Comparison of ENCODE assay signal across 8 mouse cellular contexts in the genomic region with DNA sequence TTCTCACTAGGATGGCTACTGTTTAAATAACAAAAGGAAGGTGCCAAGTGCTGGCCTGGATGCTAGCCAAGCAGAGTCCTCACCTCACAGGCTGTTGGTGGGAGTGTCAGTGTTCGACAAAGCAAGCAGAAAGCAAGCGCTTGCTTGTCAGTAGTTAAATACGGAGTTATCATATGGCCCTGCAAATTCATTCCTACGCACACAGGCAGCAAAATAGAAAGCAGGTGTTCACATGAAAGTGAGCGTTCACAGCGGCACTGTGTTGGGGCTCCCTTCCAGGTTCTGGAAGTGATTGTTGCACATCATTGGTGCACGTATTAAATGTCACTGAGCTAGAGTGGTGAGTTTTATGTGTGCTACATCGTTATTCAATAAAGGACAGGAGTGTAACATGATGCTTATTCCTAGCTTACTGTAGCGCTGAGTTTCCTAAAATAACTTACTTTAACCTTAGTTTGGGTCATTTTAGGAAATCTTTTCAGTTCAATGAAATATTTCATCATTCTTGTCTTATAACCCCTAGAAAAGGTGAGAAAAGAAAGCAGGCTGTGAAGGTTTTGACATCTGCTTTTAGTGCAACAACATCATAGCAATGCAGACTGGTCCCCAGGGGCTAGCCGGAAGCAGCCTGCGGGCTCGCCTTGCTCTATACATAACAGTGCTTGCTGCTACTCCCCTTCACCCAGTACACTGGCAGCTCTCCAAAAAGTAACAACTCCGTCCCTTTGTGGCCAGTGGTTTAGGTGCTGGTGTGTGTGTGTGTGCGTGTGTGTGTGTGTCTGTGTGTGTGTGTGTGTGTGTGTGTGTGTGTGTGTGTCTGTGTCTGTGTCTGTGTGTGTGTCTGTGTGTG. TPM values are rescaled to one million over a fixed set of nuclear protein-coding genes. Genes with fewer than 3 reads are reported as not detected.
A peak's percentile ranks its signal among the peaks of the same experiment; 100 is the strongest.
DNase-seq lines count a peak whose midpoint lies in the region; ATAC-seq and TF ChIP-seq lines count a peak whose summit lies in the region.

No protein-coding gene starts in this region.

- H3K4me2 ChIP-seq in heart, embryonic 13.5 days = peak overlapping the region; percentile 30
- H3K4me2 ChIP-seq in hindbrain, embryonic 13.5 days = no peak overlapping the region
- H3K4me2 ChIP-seq in liver, postnatal 0 days (ENCODE audit: low read depth, low read length) = no peak overlapping the region
- H3K4me2 ChIP-seq in stomach, embryonic 15.5 days = 0 out of 2 replicates have a peak overlapping the region, but pooled peaks have one; percentile 9

- no peak for TF ChIP-seq EP300 in liver, postnatal 0 days (IDR thresholded peaks at IDR 0.05; ENCODE audit: low read depth)

- DNase-seq in heart, adult 8-10 months (ENCODE audit: low spot score) = no peak
- peak; percentile 76 to 80 for DNase-seq in B cell, adult 2 months
- DNase-seq in cerebellum, adult 2 months = peak; percentile 84 to 85
- DNase-seq in liver, postnatal 0 days = peak; percentile 53

- TF ChIP-seq POLR2A in cerebellum, adult 2 months (IDR thresholded peaks at IDR 0.05; ENCODE audit: borderline replicate concordance, insufficient read depth, low read length) = no peak

- no peak overlapping the region for H3K9ac ChIP-seq in heart, embryonic 13.5 days
- peak overlapping the region; percentile 29; the same call in 1 of the 2 replicates for H3K9ac ChIP-seq in hindbrain, embryonic 13.5 days
- H3K9ac ChIP-seq in liver, postnatal 0 days (replicated peaks) = no peak overlapping the region
- no peak overlapping the region for H3K9ac ChIP-seq in stomach, embryonic 15.5 days

- H3K27me3 ChIP-seq in heart, embryonic 13.5 days (replicated peaks) = no peaks in the 10 kb centered on the region
- H3K27me3 ChIP-seq in cerebellum, adult 2 months (ENCODE audit: control insufficient read depth, insufficient read depth, low read length) = no peaks in the 10 kb centered on the region
- no peaks in the 10 kb centered on the region for H3K27me3 ChIP-seq in hindbrain, embryonic 13.5 days
- no peaks in the 10 kb centered on the region for H3K27me3 ChIP-seq in liver, postnatal 0 days (ENCODE audit: insufficient read depth, low read length)
- H3K27me3 ChIP-seq in stomach, embryonic 15.5 days (replicated peaks) = no peaks in the 10 kb centered on the region

- no peak for ATAC-seq in heart, embryonic 13.5 days (ENCODE audit: extremely low read depth, insufficient number of reproducible peaks, low FRiP score, low TSS enrichment)
- ATAC-seq in hindbrain, embryonic 13.5 days (ENCODE audit: low FRiP score) = no peak
- no peak for ATAC-seq in liver, postnatal 0 days
- ATAC-seq in stomach, embryonic 15.5 days (ENCODE audit: insufficient read depth, low FRiP score, low read depth) = no peak
- no peak for ATAC-seq in erythroid progenitor cell, adult 5-6 weeks (replicated peaks; ENCODE audit: low FRiP score, poor library complexity, severe bottlenecking)

- WGBS in heart, embryonic 13.5 days = 40% methylated on average over 14 of the region's 14 CpGs
- WGBS in cerebellum, adult 2 months = 29% methylated on average over 14 of the region's 14 CpGs
- WGBS in hindbrain, embryonic 13.5 days = 62% methylated on average over 14 of the region's 14 CpGs
- 49% methylated on average over 14 of the region's 14 CpGs for WGBS in liver, postnatal 0 days (ENCODE audit: insufficient replicate concordance)
- WGBS in stomach, embryonic 15.5 days = 36% methylated on average over 14 of the region's 14 CpGs

- H3K4me3 ChIP-seq in heart, embryonic 13.5 days = no peak overlapping the region
- peak overlapping the region; percentile 5 for H3K4me3 ChIP-seq in cerebellum, adult 2 months (replicated peaks; ENCODE audit: insufficient read depth, low read depth, low read length)
- H3K4me3 ChIP-seq in hindbrain, embryonic 13.5 days = no peak overlapping the region
- no peak overlapping the region for H3K4me3 ChIP-seq in liver, postnatal 0 days (ENCODE audit: low read depth, low read length)
- H3K4me3 ChIP-seq in stomach, embryonic 15.5 days (replicated peaks) = no peak overlapping the region

- TF ChIP-seq CTCF in cerebellum, adult 2 months (IDR thresholded peaks at IDR 0.05; ENCODE audit: borderline replicate concordance, insufficient read depth, low read depth, low read length) = no peak
- no peak for TF ChIP-seq CTCF in liver, postnatal 0 days (IDR thresholded peaks at IDR 0.05; ENCODE audit: low read depth)

- H3K4me1 ChIP-seq in heart, embryonic 13.5 days = peaks cover 23% of the 10 kb centered on the region
- peaks cover 21% of the 10 kb centered on the region for H3K4me1 ChIP-seq in cerebellum, adult 2 months (ENCODE audit: control insufficient read depth, insufficient read depth, low read length)
- peaks cover 31% of the 10 kb centered on the region for H3K4me1 ChIP-seq in hindbrain, embryonic 13.5 days (replicated peaks)
- peaks cover 3% of the 10 kb centered on the region; the same call in 1 of the 2 replicates for H3K4me1 ChIP-seq in liver, postnatal 0 days (ENCODE audit: insufficient read depth)
- H3K4me1 ChIP-seq in stomach, embryonic 15.5 days = peaks cover 13% of the 10 kb centered on the region

- no peaks in the 10 kb centered on the region for H3K9me3 ChIP-seq in heart, embryonic 13.5 days
- H3K9me3 ChIP-seq in hindbrain, embryonic 13.5 days = no peaks in the 10 kb centered on the region
- no peaks in the 10 kb centered on the region for H3K9me3 ChIP-seq in liver, postnatal 0 days (ENCODE audit: low read length)
- H3K9me3 ChIP-seq in stomach, embryonic 15.5 days = no peaks in the 10 kb centered on the region

- H3K27ac ChIP-seq in heart, embryonic 13.5 days (replicated peaks) = peak overlapping the region; percentile 13; the same call in 1 of the 2 replicates
- no peak overlapping the region for H3K27ac ChIP-seq in cerebellum, adult 2 months (ENCODE audit: insufficient read depth, low read length)
- H3K27ac ChIP-seq in hindbrain, embryonic 13.5 days = 0 out of 2 replicates have a peak overlapping the region, but pooled peaks have one; percentile 44
- H3K27ac ChIP-seq in liver, postnatal 0 days (ENCODE audit: low read depth) = peak overlapping the region; percentile 55
- 0 out of 2 replicates have a peak overlapping the region, but pooled peaks have one; percentile 35 for H3K27ac ChIP-seq in stomach, embryonic 15.5 days

- H3K36me3 ChIP-seq in heart, embryonic 13.5 days = 0 out of 2 replicates have a peak, but pooled peaks cover 4% of the 10 kb centered on the region
- no peaks in the 10 kb centered on the region for H3K36me3 ChIP-seq in hindbrain, embryonic 13.5 days
- no peaks in the 10 kb centered on the region for H3K36me3 ChIP-seq in liver, postnatal 0 days (replicated peaks; ENCODE audit: insufficient read depth, low read length)
- no peaks in the 10 kb centered on the region for H3K36me3 ChIP-seq in stomach, embryonic 15.5 days

RNA-seq across cellular contexts. Expression of a gene that starts 17.2 kb away (rescaled TPM):
- polyA plus RNA-seq in heart, embryonic 13.5 days (2015; fragmentation: Nextera tagmentation; extraction: Ambion mirVana) = 19.5 and 20.0 TPM in 2 replicates
- total RNA-seq in heart, adult 8-10 months (2022) = 10 to 100 TPM; 50.2 to 64.1 (median 53.3) TPM
- 67.3 and 68.7 TPM in 2 replicates for polyA plus RNA-seq in cerebellum, adult 2 months (2012; rRNA removed)
- 54.8 and 55.2 TPM in 2 replicates for polyA plus RNA-seq in hindbrain, embryonic 13.5 days (2015; fragmentation: Nextera tagmentation; extraction: Ambion mirVana)
- polyA plus RNA-seq in liver, postnatal 0 days (2015; fragmentation: Nextera tagmentation; extraction: Ambion mirVana) = 17.5 and 19.7 TPM in 2 replicates
- 19.4 and 21.7 TPM in 2 replicates for polyA plus RNA-seq in stomach, embryonic 15.5 days (2015; fragmentation: Nextera tagmentation; extraction: Ambion mirVana)
- total RNA-seq in erythroid progenitor cell, adult 5-6 weeks (2015; ENCODE audit: low replicate concordance) = 133 and 192 TPM in 2 replicates
- 435 and 485 TPM in 2 replicates for total RNA-seq in erythroid progenitor cell, adult 5-6 weeks (2017; ENCODE audit: low replicate concordance)

RNA-seq across cellular contexts. Expression of a gene that starts 17.6 kb away (rescaled TPM):
- 51.4 and 58.5 TPM in 2 replicates for polyA plus RNA-seq in heart, embryonic 13.5 days (2015; fragmentation: Nextera tagmentation; extraction: Ambion mirVana)
- total RNA-seq in heart, adult 8-10 months (2022) = 10 to 100 TPM; 26.0 to 30.4 (median 27.1) TPM
- 104 and 114 TPM in 2 replicates for polyA plus RNA-seq in cerebellum, adult 2 months (2012; rRNA removed)
- 95.5 and 97.1 TPM in 2 replicates for polyA plus RNA-seq in hindbrain, embryonic 13.5 days (2015; fragmentation: Nextera tagmentation; extraction: Ambion mirVana)
- polyA plus RNA-seq in liver, postnatal 0 days (2015; fragmentation: Nextera tagmentation; extraction: Ambion mirVana) = 27.3 and 27.4 TPM in 2 replicates
- polyA plus RNA-seq in stomach, embryonic 15.5 days (2015; fragmentation: Nextera tagmentation; extraction: Ambion mirVana) = 67.6 and 71.6 TPM in 2 replicates
- 49.7 and 69.6 TPM in 2 replicates for total RNA-seq in erythroid progenitor cell, adult 5-6 weeks (2015; ENCODE audit: low replicate concordance)
- total RNA-seq in erythroid progenitor cell, adult 5-6 weeks (2017; ENCODE audit: low replicate concordance) = 79.6 and 125 TPM in 2 replicates

RNA-seq across cellular contexts. Expression of a gene that starts 57.8 kb away (rescaled TPM):
- 13.9 and 15.0 TPM in 2 replicates for polyA plus RNA-seq in heart, embryonic 13.5 days (2015; fragmentation: Nextera tagmentation; extraction: Ambion mirVana)
- total RNA-seq in heart, adult 8-10 months (2022) = 1 to 10 TPM; 2.9 to 6.0 (median 3.5) TPM
- 28.0 and 29.6 TPM in 2 replicates for polyA plus RNA-seq in cerebellum, adult 2 months (2012; rRNA removed)
- polyA plus RNA-seq in hindbrain, embryonic 13.5 days (2015; fragmentation: Nextera tagmentation; extraction: Ambion mirVana) = 18.8 and 21.0 TPM in 2 replicates
- polyA plus RNA-seq in liver, postnatal 0 days (2015; fragmentation: Nextera tagmentation; extraction: Ambion mirVana) = 12.4 and 14.2 TPM in 2 replicates
- polyA plus RNA-seq in stomach, embryonic 15.5 days (2015; fragmentation: Nextera tagmentation; extraction: Ambion mirVana) = 20.5 and 21.1 TPM in 2 replicates
- total RNA-seq in erythroid progenitor cell, adult 5-6 weeks (2015; ENCODE audit: low replicate concordance) = 97.3 and 123 TPM in 2 replicates
- total RNA-seq in erythroid progenitor cell, adult 5-6 weeks (2017; ENCODE audit: low replicate concordance) = 212 and 232 TPM in 2 replicates

Comparison
In these comparisons a context has a peak if more than half of its experiments do, and no peak if none do; other contexts are left out.
1. H3K4me2 ChIP-seq: peak in heart, embryonic 13.5 days (single experiment) and stomach, embryonic 15.5 days (single experiment); none in hindbrain, embryonic 13.5 days (single experiment) and liver, postnatal 0 days (single experiment).